Mouse (Mus musculus): Measurements from ENCODE around the gene Lipt1.
A peak's percentile ranks its signal among the peaks of the same experiment; 100 is the strongest.

The Lipt1 gene

GRCm38 (mm10) chr1:37899816-37900215 lies 28.3 kb downstream of the Lipt1 start:
- no peak for DNase-seq (ENCODE audit: low spot score)

DNA sequence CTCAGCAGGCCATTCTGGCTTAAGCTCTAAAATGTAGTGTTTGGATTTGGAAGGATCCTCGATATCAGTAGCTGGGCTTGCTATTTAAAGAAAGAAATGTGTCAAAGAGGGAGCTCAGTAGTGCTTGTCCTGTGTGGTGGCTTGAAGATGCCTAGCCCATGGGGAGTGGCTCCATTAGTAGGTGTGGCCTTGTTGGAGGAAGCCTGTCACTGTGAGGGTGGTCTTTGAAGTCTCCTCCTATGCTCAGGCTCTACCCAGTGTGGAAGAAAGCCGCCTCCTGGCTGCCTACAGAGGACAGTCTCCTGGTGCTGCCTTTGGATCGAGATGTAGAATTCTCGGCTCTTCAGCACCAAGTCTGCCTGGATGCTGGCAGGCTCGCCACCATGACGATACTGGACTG lies 28.8 kb downstream of the Lipt1 start:
- no peak for DNase-seq (ENCODE audit: low spot score)

DNA sequence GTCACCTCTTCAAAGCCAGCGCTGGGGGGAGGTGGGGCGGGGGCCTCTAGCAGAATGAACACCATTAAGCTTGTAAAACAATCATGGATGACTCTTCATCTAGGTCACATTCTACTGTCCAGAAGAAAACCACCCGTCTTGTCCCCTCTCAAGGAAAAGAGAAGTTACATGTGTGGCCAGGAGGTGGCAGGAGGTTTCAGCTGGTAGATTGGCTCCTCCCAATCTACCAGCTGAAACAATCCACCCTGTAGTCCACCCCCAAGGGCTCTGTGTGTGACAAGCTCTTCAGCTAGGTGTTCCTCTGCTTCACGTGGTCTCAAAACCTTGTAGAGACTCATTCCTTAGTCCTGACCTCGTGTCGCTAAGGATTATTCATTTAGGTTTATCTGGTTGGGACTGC lies 31.6 kb downstream of the Lipt1 start:
- DNase-seq (ENCODE audit: low spot score): peak; percentile 39

DNA sequence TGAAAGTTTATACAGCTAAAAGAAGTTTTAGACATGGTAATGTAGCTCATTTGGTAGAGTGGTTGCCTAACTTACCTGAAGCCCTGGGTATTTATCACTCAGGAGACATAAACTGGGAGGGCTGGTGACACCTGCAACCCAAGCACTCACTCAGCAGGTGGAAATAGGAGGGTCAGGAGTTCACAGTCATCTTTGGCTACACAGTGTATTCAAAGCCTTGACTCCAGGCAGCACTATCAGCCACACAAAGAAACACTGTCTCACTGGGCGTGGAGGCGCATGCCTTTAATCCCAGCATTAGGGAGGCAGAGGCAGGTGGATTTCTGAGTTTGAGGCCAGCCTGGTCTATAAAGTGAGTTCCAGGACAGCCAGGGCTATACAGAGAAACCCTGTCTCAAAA lies 41.2 kb downstream of the Lipt1 start:
- no peak for DNase-seq (ENCODE audit: low spot score)

DNA sequence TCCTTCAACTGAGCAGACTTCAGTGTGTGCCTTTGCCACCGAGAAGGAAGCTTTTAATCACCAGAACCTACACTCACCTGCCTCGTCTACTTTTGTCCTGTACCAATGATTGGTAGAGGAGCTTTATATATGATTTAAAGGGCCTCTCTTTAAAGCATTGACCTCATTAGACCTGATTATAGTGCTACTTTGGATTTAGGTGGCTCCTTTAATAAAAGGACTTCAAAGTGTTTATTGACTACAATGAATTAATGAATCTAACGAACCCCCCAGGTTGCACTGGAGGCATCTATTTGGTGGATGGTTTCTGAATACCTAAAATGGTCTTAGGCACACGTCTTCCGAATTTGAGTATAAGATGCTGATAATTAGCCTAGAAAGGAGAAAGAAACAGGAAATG lies 44.9 kb downstream of the Lipt1 start, which contains the start of gene Lyg2:
Gene Lyg2, minus strand, starts transcription at position 101 of the 400 bp plus-strand sequence.
- DNase-seq (ENCODE audit: low spot score): no peak

DNA sequence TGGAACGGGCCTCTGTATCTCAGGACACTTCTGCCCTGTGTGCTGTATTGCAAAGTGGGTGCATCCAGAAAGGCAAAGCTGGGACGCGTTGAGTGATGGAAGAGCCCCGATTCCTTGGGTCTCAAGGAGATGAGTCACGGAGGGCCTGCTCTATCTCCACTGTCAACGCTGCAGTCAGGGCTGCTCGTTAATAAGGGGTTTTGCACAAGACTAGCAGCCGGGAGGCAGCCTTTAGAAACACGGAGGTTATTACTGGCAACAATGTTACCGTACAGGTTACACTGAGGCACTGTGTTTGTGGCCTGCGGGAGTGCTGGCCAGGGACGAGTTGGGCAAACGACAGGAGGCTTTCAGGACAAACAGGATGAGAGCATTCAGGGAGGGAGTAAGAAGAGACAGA lies 46.1 kb downstream of the Lipt1 start:
- DNase-seq (ENCODE audit: low spot score): no peak

DNA sequence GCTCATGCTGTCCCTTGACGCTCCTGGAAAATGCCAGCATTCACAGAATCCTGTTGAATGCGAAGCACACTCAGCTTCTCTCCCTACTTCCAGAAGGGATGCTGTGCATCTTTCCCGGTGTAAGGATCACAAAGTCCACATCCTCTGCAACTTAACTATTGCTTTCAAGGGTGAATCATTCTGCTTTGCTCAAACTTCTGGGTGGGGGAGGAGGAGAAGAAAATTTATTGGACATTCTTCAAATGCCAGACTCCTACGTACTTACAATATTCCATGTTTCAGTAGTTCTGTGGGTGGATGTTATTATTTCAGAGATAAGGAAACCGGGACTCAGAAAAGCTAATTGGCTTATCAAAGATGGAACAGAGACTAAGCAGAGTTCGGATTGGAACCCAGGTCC lies 46.6 kb downstream of the Lipt1 start:
- no peak for DNase-seq (ENCODE audit: low spot score)

DNA sequence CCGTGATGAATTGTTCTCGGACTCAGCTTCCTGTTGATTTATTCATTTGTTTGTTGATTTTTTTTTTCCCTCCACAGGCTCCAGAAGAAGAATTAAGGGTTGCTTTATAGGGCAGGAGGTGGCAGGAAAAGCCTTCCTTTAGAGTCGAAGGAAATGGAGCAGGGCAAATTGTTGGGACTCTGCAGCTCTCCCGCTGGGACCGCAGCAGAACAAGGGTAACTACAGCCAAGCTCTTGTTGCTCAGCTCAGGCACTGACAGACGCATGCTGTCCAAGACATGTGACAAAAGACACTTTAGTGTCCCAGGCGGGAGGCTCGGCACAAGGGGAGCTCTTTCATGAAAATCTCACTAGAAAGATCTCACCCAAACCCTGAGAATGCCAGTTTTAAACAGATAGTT lies 51.0 kb downstream of the Lipt1 start:
- no peak for DNase-seq (ENCODE audit: low spot score)

Data from embryo, embryonic 10 days (tissue).